Mouse (Mus musculus) spleen, adult 18-20 months (tissue): ENCODE measurements around the gene Hist2h4.
"Not testable (repeated sequence)": the region's sequence is repeated elsewhere in the genome, so short reads cannot be mapped to it uniquely, and the experiment has no call there.

ENCODE experiments used
- DNase-seq, 2 experiments: peaks; one replicate each; pipeline ENCODE4 v3.0.0; 2022; ENCODE audit warnings: mixed read lengths in 2 of 2

The Hist2h4 gene

DNA sequence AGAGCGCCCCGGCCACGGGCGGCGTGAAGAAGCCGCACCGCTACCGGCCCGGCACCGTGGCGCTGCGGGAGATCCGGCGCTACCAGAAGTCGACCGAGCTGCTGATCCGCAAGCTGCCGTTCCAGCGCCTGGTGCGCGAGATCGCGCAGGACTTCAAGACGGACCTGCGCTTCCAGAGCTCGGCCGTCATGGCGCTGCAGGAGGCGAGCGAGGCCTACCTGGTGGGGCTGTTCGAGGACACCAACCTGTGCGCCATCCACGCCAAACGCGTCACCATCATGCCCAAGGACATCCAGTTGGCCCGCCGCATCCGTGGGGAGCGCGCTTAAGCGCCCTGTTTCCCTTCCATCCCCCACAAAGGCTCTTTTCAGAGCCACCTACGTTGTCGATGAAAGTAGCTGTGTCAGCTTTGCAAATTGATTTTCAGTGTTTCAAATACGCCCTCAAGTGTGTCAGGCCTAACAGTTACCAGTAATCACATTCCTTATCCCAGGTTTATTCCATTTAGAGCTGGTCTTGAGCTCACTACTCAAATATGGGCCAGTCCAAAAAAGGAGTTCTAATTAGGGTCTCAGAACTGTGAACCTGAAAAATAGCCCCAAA, 5.8 kb upstream of the Hist2h4 start:
- DNase-seq: peak; percentile 18 to 36

DNA sequence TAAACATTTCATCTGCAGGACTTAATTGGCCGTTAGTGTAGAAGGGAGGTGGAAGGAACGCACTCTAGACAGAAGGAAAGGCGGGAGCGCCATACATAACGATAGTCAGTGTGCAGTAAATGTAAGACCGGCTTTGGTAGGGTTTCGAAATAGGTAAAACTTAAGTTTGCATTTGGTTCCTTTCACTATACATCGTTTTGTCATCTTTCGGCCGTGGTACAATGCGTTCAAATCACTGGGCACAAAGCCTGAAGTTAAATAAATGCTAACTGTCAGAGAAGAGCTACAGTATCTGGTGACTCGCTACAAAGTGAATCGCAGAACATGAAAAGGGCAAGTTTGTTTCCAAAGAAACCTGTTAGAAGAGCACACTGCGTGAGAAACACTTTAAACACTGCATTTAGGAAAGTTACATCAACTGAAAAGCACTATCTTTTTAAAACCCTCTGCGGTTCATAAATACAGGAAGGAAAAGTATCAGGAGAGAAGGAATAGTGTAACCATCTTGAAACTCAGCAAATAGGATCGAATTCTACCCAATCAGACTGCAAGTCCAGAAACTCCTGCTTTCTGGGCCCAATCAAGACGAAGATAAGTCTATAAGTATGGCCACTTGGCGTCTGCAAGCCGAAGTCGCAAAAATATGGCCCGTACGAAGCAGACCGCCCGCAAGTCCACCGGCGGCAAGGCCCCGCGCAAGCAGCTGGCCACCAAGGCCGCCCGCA, 5.1 kb upstream of the Hist2h4 start, which contains the start of gene Hist2h3b:
Gene Hist2h3b, plus strand, starts transcription at position 604 of the 725 bp plus-strand sequence.
- peak; percentile 66 to 71 for DNase-seq

DNA sequence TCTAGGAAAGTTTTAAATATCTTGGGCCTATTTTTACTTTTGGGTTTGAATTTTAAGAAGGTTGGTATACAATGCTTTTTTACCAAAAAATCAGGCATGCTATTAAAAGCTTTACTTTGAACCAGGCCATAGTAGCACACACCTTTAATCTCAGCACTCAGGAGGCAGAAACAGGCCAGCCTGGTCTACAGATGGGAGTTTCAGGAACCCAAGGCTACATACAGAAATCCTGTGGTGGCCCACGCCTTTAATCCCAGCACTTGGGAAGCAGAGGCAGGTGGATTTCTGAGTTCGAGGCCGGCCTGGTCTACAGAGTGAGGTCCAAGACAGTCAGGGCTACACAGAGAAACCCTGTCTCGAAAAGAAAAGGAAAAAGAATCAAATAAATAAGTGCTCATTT, 4.4 kb upstream of the Hist2h4 start:
- no peak for DNase-seq

DNA sequence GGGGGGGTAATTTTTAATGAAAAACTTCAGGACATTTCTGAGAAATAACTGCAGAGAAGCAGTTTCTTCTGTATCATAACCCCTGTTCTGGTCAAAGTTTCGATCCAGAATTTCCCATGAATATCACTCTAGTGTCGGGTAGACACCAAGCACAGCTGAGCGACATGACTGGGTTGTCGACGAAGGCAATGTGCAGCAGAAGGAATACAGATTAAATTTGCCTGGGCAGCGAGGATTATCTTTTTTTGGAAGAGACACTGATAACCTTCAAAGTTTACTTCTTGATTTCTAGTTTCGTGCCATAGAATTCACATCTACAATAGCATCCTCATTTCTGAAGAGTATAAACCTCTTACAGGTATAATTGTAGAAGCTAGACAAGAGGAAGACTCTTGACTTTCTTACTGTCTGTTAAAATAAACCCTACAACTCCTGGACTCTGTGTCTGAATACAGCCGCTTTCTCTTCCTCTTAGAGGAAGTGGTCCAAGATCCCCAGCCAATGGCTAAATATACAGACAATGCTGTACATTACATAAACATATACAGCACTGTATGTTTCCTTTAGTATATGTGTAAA, 3.1 kb upstream of the Hist2h4 start:
- no peak for DNase-seq

DNA sequence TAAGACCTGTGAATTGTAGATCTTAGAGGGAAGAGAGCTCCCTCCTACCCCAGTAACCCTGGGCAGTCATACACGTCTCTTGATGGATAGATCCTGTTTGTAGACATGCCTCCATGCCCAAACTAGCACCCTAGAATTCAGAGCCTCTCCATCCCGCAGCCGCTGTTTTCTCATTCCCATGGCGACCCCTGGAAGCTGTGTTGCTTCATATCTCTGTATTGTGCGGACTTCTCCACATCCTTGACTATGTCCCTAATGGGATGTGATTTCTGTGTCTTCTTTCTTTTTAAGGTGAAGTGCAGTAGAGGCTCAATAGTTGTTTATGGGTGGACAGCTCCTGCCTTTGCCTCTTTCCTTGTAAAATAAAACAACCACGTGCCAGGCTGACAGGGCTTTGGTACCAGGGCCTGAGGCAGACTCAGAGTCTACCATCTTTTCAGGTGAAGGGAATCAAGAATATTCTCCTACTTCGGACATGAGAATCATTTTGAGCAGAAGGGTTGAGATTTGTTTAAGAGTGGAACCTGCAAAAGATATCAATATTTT, 1.4 kb upstream of the Hist2h4 start:
- DNase-seq: no peak

DNA sequence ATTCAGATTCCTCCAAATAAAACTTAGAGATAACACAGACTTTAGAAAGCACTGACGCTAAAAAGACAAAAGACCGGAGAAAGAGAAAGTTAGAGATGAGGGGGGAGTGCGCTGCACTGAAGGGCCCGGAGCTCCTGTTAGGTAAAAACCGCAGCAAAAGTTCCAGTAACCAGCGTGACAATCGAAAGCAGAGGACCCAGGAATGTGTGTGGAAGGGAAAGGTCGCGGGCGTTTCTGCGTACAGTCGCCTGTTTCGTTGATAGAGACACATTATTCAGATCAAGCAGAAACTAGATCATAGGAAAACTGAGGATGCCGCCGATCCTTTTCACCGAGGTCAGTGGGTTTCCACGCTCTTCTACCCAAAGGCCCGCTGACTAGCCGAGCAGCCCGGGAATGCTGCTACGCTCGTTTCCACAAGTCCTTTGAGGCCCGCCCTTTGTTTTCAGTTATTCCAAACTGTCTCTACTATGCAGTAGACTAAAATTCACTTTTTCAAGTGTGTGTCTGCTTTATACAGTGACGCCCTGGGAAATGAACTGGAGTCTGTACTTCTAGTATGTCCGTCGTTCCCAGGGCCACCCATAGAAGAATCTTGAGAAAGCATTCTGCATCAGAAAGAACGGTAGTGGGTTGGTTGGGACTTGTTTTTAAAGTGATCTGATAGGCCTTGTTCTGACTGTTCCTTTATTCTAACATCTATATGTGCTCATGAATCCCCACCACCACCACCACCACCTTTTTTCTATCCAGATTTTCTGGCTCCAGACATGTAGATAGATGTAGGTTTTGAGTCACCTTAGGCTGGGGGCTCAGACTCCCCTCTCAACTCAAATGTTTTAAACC, 670 bp upstream of the Hist2h4 start:
- peak; percentile 40 to 52 for DNase-seq

DNA sequence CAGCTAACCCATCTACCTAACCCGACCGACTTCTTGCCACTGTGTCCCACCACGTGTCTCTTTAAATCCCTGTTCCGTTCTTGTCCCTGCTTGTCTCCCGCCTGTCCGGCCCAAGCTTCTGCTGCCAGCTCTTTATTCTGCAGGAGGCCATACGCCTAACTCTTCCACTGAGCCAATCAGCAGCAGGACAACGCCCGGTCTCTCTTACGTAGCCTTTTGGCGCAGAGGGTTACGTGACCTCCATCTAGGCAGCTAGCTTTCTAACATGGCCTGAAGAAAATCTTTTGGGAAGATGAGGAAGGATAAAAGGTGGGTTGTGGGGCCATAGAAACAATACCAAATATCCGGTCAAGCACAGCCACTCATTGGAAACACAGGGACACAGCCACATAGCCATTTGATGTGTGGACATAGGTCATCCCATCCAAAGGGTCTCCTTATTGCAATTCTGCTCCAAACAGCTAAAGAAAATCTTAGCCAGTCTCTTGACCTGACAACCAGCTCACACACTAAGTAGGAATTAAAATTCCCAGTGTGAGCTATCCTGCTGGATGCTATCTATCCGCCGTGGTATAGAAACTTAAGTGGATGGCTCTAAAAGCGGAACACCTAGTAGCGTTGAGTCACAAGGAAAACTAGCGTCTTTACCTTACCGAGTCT, 765 bp downstream of the Hist2h4 start:
- DNase-seq: peak; percentile 49 to 57

DNA sequence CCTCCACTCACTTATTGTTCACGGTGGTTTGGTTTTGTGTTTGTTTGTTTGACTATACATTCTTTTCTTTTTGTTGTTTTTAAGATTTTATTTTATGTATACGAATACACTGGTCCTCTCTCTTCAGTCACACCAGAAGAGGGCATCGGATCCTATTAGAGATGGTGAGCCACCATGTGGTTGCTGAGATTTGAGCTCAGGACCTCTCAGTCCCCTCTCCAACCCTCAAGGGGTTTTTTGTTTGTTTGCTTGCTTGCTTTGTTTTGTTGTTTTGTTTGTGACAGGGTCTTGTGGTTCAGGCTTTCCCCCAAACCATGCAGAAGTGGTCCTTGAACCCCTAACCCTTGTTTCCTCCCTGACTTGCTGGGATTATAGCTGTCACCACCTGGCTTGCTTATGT, 1.5 kb downstream of the Hist2h4 start:
- DNase-seq: no peak

DNA sequence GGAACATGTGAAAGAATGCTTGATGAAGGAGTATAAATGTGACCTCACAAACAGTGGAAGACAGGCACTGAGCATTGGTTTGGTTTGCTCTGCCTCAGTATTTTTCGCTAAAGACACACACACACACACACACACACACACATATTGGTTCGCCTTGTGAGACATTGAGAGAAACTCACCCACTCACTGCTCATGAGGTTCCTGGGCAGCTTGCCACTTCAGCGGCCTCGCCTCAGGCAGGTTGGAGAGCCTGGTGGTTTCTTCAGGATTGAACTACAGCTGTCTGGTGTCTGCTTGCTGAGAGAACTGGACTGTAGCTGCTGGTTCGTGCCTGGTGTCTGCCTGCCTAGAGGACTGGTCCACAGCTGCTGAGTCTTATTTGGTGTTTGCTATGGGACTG, 2.9 kb downstream of the Hist2h4 start:
- no peak for DNase-seq

DNA sequence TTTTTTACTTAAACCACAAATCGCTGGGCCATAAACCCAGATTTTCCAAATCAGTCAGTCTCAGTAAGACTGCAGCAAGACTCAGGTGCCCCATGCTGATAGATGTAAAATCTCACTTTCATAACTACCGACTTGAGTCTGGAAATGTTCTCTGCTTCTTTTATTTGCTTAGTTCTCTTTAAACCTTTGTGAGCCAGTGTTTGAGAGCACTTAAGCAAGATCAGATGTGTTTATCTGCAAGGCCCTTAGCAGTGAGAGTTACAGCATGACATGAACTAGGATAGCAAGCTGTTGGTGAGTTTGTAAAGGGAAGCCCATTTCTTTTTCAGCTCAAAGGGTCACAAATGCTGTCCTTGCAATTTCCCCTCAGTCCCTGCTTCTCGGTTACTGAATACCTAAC, 5.9 kb downstream of the Hist2h4 start:
- DNase-seq: no peak

DNA sequence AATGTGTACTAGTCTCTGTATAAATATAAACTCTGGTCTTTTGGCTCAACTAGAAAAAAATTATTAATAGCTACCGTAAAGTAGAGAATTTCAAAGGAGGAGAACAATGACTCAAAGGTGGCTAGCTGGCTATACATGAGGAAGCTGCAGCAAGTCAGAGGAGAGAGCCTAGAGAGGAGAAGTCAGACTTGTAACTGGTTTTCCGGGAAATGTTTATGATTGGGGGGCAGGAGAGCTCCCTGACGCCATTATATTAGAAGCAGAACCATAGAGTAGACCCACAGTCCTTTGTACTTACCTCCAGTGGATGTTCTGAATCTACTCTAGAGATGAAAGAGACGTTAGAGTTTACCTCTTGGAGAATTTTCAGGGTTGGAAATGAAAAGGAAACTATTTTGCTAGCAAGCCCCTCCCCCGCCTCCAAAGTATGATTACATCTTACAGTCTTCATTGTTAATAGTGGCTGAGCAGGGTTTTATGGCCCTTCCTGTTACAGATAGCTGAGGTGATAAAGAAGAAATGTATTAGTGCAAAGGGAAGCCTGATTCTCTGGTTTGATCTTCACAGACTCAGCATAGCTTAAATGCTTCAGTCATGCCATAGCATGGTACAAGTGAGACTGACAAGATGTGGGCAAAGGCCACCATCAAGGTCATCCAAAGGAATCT, 7.1 kb downstream of the Hist2h4 start:
- no peak for DNase-seq

DNA sequence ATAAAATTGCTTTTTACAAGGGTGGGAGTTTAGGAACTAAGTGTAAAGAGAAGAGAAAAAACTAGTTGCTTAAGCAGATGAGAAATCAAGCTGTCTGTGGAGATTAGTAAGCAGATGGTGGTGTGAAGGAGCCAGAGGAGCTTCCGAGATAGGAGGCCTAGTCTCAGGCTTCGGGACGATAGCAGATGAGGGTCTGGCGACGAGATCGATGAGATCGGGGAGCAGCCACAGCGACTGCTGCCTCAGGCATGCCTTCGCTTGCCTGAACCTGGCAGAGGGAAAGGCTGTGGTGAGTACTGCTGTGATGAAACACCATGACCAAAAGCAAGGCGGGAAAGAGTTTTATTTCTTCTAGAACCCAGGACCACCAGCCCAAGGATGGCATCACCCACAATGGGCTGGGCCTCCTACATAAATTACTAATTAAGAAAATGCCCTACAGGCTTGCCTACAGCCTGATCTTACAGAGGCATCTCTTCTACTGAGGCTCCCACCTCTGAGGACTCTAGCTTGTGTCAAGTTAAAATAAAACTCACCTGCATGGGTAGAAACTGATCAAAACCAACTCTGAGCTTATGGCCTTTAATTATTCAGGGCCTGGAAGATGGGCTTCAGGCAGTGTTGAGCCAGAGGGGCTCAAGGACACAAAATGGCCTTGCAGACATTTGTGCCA, 8.3 kb downstream of the Hist2h4 start:
- no peak for DNase-seq

DNA sequence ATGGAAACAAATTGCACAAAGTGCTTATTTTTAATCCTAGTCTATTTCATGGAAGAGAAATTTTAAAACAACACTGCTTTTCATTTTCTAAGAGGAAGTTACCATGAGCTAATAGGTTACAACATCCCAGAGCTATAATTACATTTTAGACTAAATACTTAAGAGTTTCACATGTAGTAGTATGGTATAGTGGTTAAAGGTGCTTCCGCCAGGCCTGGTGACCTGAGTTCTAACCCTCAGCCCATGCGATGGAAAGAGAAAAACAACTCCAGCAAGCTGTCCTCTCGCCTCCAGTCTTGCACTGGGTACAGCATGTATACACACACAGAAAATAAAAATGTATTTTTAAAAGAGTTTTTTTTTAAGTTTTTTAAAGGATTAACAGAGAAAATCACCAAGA, 11.3 kb downstream of the Hist2h4 start:
- no peak for DNase-seq

DNA sequence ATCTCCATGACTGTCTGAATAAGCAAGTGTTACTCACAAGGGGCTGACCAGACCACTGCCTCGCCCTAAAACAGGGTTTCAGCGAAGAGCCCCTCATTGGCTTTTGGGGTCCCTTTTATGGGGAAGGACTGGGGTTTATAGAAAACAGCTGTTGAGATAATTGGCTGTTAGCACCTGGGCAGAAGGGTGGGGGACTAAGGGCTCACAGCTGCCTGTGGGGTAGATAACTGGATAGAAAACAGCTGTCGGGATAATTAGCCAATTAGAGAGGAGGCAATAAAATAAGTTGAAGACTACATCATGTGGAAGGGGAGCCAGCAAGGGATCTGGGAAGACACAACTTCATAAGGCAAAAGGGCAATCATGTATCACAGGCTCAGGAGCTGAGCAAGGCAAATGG, 12.2 kb downstream of the Hist2h4 start:
- DNase-seq: no peak

DNA sequence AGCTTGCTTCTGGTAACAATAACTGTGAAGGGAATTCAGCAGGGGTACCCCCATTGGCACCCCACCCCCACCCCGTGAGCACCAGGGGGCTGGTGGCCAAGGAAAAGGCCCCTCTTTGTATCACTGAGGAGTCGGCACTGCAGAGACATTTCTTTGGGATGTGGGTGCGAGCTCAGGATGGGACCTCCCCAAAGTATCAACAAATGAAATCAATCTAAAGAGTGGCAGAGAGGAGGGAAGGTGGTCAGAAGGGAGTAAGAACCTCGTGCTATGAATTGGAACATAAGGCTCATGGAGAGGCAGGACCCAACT, 14.1 kb downstream of the Hist2h4 start:
- no peak for DNase-seq

DNA sequence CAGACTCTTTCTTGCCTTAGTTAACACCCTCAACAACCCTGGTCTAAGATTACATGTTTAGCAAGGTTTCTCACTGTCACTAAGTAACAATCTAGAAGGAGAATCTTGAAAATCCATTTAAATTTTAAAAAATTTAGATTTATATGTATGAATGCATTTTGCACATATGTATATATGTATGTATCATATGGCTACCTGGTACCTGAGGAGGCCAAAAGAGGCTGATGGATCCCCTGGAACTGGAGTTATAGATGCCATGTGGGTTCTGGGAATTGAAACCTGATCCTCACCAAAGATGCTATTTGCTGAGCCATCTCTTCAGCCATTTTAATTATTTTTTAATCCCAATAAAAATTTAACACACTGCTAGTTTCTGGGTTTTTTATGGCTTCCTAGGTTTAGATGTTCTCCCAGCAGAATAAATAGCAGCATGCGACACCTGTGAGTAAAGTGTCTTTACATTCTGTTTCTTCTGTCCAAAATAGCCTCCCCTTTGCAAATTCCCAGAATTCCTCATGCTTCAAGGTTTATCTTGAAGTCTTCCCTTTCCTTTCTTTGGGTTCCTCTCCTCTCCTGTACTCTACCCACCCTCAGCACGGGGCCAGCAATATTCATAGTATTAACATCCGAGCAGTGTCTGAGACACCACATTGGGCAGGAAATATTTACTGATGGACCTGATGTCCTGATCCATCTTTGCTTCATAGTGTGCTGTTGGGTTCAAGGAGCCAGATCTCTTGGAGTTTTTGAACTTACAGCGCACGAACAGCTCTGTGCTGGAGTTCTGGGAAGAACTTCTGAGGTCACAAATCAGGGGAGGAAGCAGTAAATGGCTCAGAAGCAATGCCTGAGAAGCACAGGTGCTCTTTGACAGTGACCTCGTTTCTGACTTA, 14.7 kb downstream of the Hist2h4 start:
- DNase-seq: no peak

DNA sequence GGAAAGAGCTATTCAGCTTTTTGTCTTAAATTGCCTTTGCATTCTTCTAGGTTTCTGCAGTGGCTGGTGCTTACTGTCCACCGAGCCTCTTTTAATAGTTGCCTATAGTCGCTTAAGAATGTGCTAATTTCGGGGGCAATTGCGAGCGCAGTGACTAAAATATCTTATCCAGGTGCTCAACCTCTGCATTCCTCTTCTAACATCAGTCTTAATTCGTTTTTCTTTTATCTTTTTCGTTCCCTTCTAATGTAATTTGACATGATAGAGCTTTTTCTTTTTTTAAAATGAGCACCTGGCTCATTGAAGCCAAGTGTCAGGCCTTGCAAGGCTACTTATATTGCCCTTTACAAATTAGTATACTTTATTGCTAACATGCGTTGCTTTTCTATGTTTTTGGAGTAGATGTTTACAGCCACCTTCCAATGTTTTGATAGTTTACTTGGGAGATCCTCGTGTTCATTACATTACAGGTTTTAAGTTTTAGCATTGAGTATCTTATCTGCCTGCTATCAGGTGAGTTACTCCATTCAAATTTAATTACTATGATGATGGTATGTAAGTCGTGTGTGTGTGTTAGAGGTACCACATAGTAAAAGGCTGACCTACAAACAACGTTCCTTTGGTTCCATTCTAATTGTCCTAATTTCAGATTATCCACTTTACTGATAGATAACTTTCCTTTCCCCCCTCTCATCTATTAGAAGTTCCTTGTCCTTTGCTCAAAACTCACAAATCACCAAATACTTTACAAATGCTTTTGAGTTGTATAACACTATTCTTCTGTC, 15.6 kb downstream of the Hist2h4 start:
- DNase-seq: no peak

DNA sequence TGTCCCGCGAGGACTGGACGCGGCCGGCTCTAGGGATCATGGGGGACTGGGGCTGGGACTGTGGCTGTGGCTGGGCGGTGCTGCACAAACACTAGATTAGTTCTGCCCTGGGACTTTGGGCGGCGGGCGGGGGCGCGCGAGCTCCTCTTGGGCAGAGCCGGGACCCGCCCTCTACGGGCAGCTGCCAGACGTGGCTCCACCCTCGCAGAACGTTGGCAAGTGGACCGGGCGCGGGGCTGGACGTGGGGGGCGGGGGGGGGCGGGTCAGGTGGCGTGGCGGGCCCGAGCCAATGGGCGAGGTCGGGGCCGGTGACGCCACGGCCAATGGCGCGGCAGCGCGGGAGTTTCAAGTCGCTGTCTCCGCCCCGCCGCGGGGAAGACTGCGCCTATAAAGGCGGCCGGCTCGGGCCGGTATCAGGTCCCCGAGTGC, 16.7 kb downstream of the Hist2h4 start, which contains the start of gene Hist2h3c1:
Gene Hist2h3c1, plus strand, starts transcription at position 259 of the 430 bp plus-strand sequence.
- DNase-seq: not testable (repeated sequence)

DNA sequence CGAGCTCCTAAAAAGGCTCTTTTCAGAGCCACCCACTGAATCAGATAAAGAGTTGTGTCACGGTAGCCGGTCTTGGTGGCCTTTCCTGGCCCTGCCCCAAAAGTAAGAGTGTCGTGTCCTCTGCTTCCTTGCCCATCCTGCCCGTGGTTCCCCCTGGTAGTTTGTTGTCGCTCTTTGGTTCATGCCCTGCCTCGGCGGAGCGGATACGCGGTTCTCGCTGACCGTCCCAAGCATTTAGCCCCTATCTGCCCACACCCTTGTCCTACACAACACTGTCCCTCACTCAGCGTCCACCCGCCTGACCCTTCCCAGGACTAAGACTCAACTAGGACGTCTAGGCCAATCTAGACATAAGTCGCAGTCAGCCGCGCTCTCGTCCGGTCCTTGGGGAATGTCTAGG, 17.1 kb downstream of the Hist2h4 start:
- DNase-seq: not testable (repeated sequence)
